Mouse (Mus musculus): ENCODE measurements around the gene Cask. TPM values are rescaled to one million over a fixed set of nuclear protein-coding genes. Genes with fewer than 3 reads are reported as not detected.
A peak's percentile ranks its signal among the peaks of the same experiment; 100 is the strongest.

The Cask gene
- polyA plus RNA-seq (2014; fragmentation: Nextera tagmentation; extraction: Ambion mirVana): 24.6 and 27.3 TPM in 2 replicates

GRCm38 (mm10) chrX:13851285-13851684 is at the start of gene Cask:
Gene Cask (minus strand): TSS chrX:13851367.
- WGBS: 38% methylated on average over 4 of the region's 4 CpGs

GRCm38 (mm10) chrX:13889976-13890375 is 38.8 kb upstream of the Cask start:
- Histone ChIP-seq H3K27me3 (ENCODE audit: control insufficient read depth, insufficient read depth, low read length) (no peaks in the 10 kb centered on the region), H3K36me3 (ENCODE audit: control insufficient read depth, insufficient read depth, low read length) (no peaks in the 10 kb centered on the region), H3K27ac (ENCODE audit: low read length) (no peak overlapping the region), H3K9me3 (ENCODE audit: control insufficient read depth, low read depth, low read length) (no peaks in the 10 kb centered on the region), H3K9ac (replicated peaks; ENCODE audit: low read depth, low read length) (no peak overlapping the region), H3K4me1 (ENCODE audit: control insufficient read depth, insufficient read depth, low read length) (no peaks in the 10 kb centered on the region), H3K4me2 (replicated peaks; ENCODE audit: low read depth, low read length) (no peak overlapping the region), H3K4me3 (ENCODE audit: low read depth, low read length) (no peak overlapping the region)
- WGBS: 79% methylated on average over 2 of the region's 2 CpGs
- ATAC-seq (ENCODE audit: insufficient number of reproducible peaks, insufficient read depth, low FRiP score, low read depth): no peak

More at GRCm38 (mm10) chrX:13851285-13851684, at the start of gene Cask:
- Histone ChIP-seq H3K4me1 (ENCODE audit: control insufficient read depth, insufficient read depth, low read length) (no peaks in the 10 kb centered on the region), H3K27ac (ENCODE audit: low read length) (no peak within 1 kb of the TSS), H3K36me3 (ENCODE audit: control insufficient read depth, insufficient read depth, low read length) (no peaks in the 10 kb centered on the region), H3K9me3 (ENCODE audit: control insufficient read depth, low read depth, low read length) (no peaks in the 10 kb centered on the region), H3K9ac (replicated peaks; ENCODE audit: low read depth, low read length) (no peak within 1 kb of the TSS), H3K4me2 (replicated peaks; ENCODE audit: low read depth, low read length) (no peak within 1 kb of the TSS), H3K4me3 (ENCODE audit: low read depth, low read length) (no peak within 1 kb of the TSS), H3K27me3 (ENCODE audit: control insufficient read depth, insufficient read depth, low read length) (no peaks in the 10 kb centered on the region)
- ATAC-seq (ENCODE audit: insufficient number of reproducible peaks, insufficient read depth, low FRiP score, low read depth): no peak

GRCm38 (mm10) chrX:13884348-13884747 is 33.2 kb upstream of the Cask start:
- Histone ChIP-seq H3K4me2 (replicated peaks; ENCODE audit: low read depth, low read length) (no peak overlapping the region), H3K9me3 (ENCODE audit: control insufficient read depth, low read depth, low read length) (no peaks in the 10 kb centered on the region), H3K9ac (replicated peaks; ENCODE audit: low read depth, low read length) (no peak overlapping the region), H3K4me1 (ENCODE audit: control insufficient read depth, insufficient read depth, low read length) (no peaks in the 10 kb centered on the region), H3K27me3 (ENCODE audit: control insufficient read depth, insufficient read depth, low read length) (no peaks in the 10 kb centered on the region), H3K4me3 (ENCODE audit: low read depth, low read length) (no peak overlapping the region), H3K36me3 (ENCODE audit: control insufficient read depth, insufficient read depth, low read length) (no peaks in the 10 kb centered on the region), H3K27ac (ENCODE audit: low read length) (no peak overlapping the region)
- ATAC-seq (ENCODE audit: insufficient number of reproducible peaks, insufficient read depth, low FRiP score, low read depth): no peak
- WGBS: 87% methylated on average over 1 of the region's 1 CpGs

- Histone ChIP-seq H3K4me3 (ENCODE audit: low read depth, low read length) (no peak overlapping the region), H3K36me3 (ENCODE audit: control insufficient read depth, insufficient read depth, low read length) (no peaks in the 10 kb centered on the region), H3K4me2 (replicated peaks; ENCODE audit: low read depth, low read length) (no peak overlapping the region), H3K4me1 (ENCODE audit: control insufficient read depth, insufficient read depth, low read length) (no peaks in the 10 kb centered on the region), H3K9me3 (ENCODE audit: control insufficient read depth, low read depth, low read length) (no peaks in the 10 kb centered on the region), H3K27ac (ENCODE audit: low read length) (no peak overlapping the region), H3K9ac (replicated peaks; ENCODE audit: low read depth, low read length) (no peak overlapping the region), H3K27me3 (ENCODE audit: control insufficient read depth, insufficient read depth, low read length) (no peaks in the 10 kb centered on the region)
- WGBS: 27% methylated on average over 6 of the region's 6 CpGs
- ATAC-seq (ENCODE audit: insufficient number of reproducible peaks, insufficient read depth, low FRiP score, low read depth): no peak
These were observed 30.8 kb upstream of the Cask start for GRCm38 (mm10) chrX:13881969-13882368.

GRCm38 (mm10) chrX:13860145-13860544 is 9.0 kb upstream of the Cask start:
- H3K9me3 ChIP-seq (ENCODE audit: control insufficient read depth, low read depth, low read length): no peaks in the 10 kb centered on the region
- no peak overlapping the region for H3K4me3 ChIP-seq (ENCODE audit: low read depth, low read length)
- 85% methylated on average over 4 of the region's 4 CpGs for WGBS
- H3K4me2 ChIP-seq (replicated peaks; ENCODE audit: low read depth, low read length): no peak overlapping the region
- no peaks in the 10 kb centered on the region for H3K27me3 ChIP-seq (ENCODE audit: control insufficient read depth, insufficient read depth, low read length)
- H3K9ac ChIP-seq (replicated peaks; ENCODE audit: low read depth, low read length): no peak overlapping the region
- H3K4me1 ChIP-seq (ENCODE audit: control insufficient read depth, insufficient read depth, low read length): no peaks in the 10 kb centered on the region
- ATAC-seq (ENCODE audit: insufficient number of reproducible peaks, insufficient read depth, low FRiP score, low read depth): no peak
- H3K27ac ChIP-seq (ENCODE audit: low read length): no peak overlapping the region
- H3K36me3 ChIP-seq (ENCODE audit: control insufficient read depth, insufficient read depth, low read length): no peaks in the 10 kb centered on the region

GRCm38 (mm10) chrX:13859051-13859450 is 7.9 kb upstream of the Cask start:
- Histone ChIP-seq H3K4me1 (ENCODE audit: control insufficient read depth, insufficient read depth, low read length) (no peaks in the 10 kb centered on the region), H3K9ac (replicated peaks; ENCODE audit: low read depth, low read length) (no peak overlapping the region), H3K27ac (ENCODE audit: low read length) (no peak overlapping the region), H3K36me3 (ENCODE audit: control insufficient read depth, insufficient read depth, low read length) (no peaks in the 10 kb centered on the region), H3K27me3 (ENCODE audit: control insufficient read depth, insufficient read depth, low read length) (no peaks in the 10 kb centered on the region), H3K4me3 (ENCODE audit: low read depth, low read length) (no peak overlapping the region), H3K4me2 (replicated peaks; ENCODE audit: low read depth, low read length) (no peak overlapping the region), H3K9me3 (ENCODE audit: control insufficient read depth, low read depth, low read length) (no peaks in the 10 kb centered on the region)
- no peak for ATAC-seq (ENCODE audit: insufficient number of reproducible peaks, insufficient read depth, low FRiP score, low read depth)
- whole genome bisulfite sequencing: 80% methylated on average over 8 of the region's 9 CpGs

GRCm38 (mm10) chrX:13848473-13848872 is 2.7 kb downstream of the Cask start:
- H3K9ac ChIP-seq (replicated peaks; ENCODE audit: low read depth, low read length): no peak overlapping the region
- no peaks in the 10 kb centered on the region for H3K4me1 ChIP-seq (ENCODE audit: control insufficient read depth, insufficient read depth, low read length)
- H3K27ac ChIP-seq (ENCODE audit: low read length): no peak overlapping the region
- H3K4me3 ChIP-seq (ENCODE audit: low read depth, low read length): no peak overlapping the region
- H3K9me3 ChIP-seq (ENCODE audit: control insufficient read depth, low read depth, low read length): no peaks in the 10 kb centered on the region
- WGBS: 83% methylated on average over 1 of the region's 1 CpGs
- no peaks in the 10 kb centered on the region for H3K27me3 ChIP-seq (ENCODE audit: control insufficient read depth, insufficient read depth, low read length)
- no peak for ATAC-seq (ENCODE audit: insufficient number of reproducible peaks, insufficient read depth, low FRiP score, low read depth)
- no peaks in the 10 kb centered on the region for H3K36me3 ChIP-seq (ENCODE audit: control insufficient read depth, insufficient read depth, low read length)
- no peak overlapping the region for H3K4me2 ChIP-seq (replicated peaks; ENCODE audit: low read depth, low read length)

GRCm38 (mm10) chrX:13847502-13847851 is 3.7 kb downstream of the Cask start:
- no peaks in the 10 kb centered on the region for H3K9me3 ChIP-seq (ENCODE audit: control insufficient read depth, low read depth, low read length)
- peak overlapping the region; percentile 21; the same call in 1 of the 2 replicates for H3K9ac ChIP-seq (replicated peaks; ENCODE audit: low read depth, low read length)
- H3K4me3 ChIP-seq (ENCODE audit: low read depth, low read length): peak overlapping the region; percentile 36
- H3K4me1 ChIP-seq (ENCODE audit: control insufficient read depth, insufficient read depth, low read length): no peaks in the 10 kb centered on the region
- peak overlapping the region; percentile 47 for H3K4me2 ChIP-seq (replicated peaks; ENCODE audit: low read depth, low read length)
- H3K36me3 ChIP-seq (ENCODE audit: control insufficient read depth, insufficient read depth, low read length): no peaks in the 10 kb centered on the region
- no peaks in the 10 kb centered on the region for H3K27me3 ChIP-seq (ENCODE audit: control insufficient read depth, insufficient read depth, low read length)
- no peak for ATAC-seq (ENCODE audit: insufficient number of reproducible peaks, insufficient read depth, low FRiP score, low read depth)
- H3K27ac ChIP-seq (ENCODE audit: low read length): peak overlapping the region; percentile 67; the same call in 1 of the 2 replicates
- WGBS: 19% methylated on average over 7 of the region's 7 CpGs
